Mouse (Mus musculus): ENCODE measurements around the gene Antxrl. TPM values are rescaled to one million over a fixed set of nuclear protein-coding genes. Genes with fewer than 3 reads are reported as not detected.

Gene Antxrl
- total and polyA plus RNA-seq, 2 experiments from 2014 or later: not detected

- Histone ChIP-seq H3K36me3 (replicated peaks; ENCODE audit: control insufficient read depth, insufficient read depth, low read length) (no peaks in the 10 kb centered on the region), H3K27ac (ENCODE audit: low read depth) (no peak overlapping the region), H3K9me3 (replicated peaks; ENCODE audit: control insufficient read depth, low read length) (no peaks in the 10 kb centered on the region), H3K27me3 (ENCODE audit: control insufficient read depth, insufficient read depth, low read length) (no peaks in the 10 kb centered on the region), H3K4me1 (ENCODE audit: control insufficient read depth, insufficient read depth) (peaks cover 19% of the 10 kb centered on the region), H3K9ac (replicated peaks; ENCODE audit: low read depth, low read length) (no peak overlapping the region), H3K4me3 (ENCODE audit: low read depth, low read length) (no peak overlapping the region), H3K4me2 (ENCODE audit: low read depth, low read length) (no peak overlapping the region)
- TF ChIP-seq CTCF (IDR thresholded peaks at IDR 0.05; ENCODE audit: low read depth): no peak
- no peak for TF ChIP-seq EP300 (IDR thresholded peaks at IDR 0.05; ENCODE audit: low read depth)
- ATAC-seq (ENCODE audit: insufficient read depth, low read depth): no peak
- WGBS: 46% methylated on average over 7 of the region's 7 CpGs
- no peak for DNase-seq (ENCODE audit: low spot score)
Measured at GRCm38 (mm10) chr14:34119046-34119723, 66.7 kb downstream of the Antxrl start.

DNA sequence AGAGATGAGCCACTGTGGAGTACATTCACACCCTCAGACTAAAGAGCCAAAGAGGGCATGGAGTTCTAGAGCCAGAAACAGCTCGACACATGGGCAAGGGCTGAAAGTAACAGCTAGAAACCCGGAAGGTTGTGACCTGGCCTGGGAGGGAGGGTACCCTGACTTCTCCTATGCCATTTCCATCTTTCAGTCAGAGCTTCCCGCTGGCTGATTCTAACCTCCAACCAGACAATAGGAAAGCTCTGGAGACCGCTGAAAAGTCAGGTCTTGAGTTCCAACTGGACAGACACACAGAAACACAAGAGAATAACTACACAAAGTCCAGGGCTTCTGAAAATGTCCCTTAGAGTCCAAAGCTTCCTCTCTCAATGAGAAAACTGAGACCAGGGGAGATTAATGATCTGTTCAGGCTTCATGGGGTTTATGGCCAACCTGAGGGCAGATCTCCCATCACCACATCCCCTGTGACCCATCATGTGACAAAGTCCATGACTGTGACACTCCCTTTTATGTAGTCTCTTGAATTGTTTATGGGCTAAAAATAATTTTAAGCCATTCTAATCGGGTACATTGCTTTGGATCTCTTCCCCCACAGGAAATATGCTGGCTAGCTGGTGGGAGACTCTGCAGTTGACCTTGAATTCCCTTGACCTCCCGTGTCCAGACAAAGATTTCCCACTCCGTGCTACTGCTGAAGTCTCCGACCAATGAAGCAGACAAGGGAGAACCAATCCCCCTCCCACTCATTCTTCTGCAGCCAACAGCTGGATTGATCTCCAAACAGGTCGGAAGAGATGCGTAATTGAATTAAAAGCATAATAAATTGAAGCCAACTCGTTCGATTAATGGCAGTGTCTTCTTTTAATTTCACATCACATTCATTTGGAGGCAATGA, 67.8 kb downstream of the Antxrl start:
- Histone ChIP-seq H3K4me3 (ENCODE audit: low read depth, low read length) (no peak overlapping the region), H3K27me3 (ENCODE audit: control insufficient read depth, insufficient read depth, low read length) (no peaks in the 10 kb centered on the region), H3K27ac (ENCODE audit: low read depth) (peak overlapping the region; percentile 18; the same call in 1 of the 2 replicates), H3K9ac (replicated peaks; ENCODE audit: low read depth, low read length) (no peak overlapping the region), H3K36me3 (replicated peaks; ENCODE audit: control insufficient read depth, insufficient read depth, low read length) (no peaks in the 10 kb centered on the region), H3K4me1 (ENCODE audit: control insufficient read depth, insufficient read depth) (peaks cover 19% of the 10 kb centered on the region), H3K9me3 (replicated peaks; ENCODE audit: control insufficient read depth, low read length) (no peaks in the 10 kb centered on the region), H3K4me2 (ENCODE audit: low read depth, low read length) (no peak overlapping the region)
- 57% methylated on average over 12 of the region's 12 CpGs for WGBS
- TF ChIP-seq CTCF (IDR thresholded peaks at IDR 0.05; ENCODE audit: low read depth): no peak
- 0 out of 2 replicates have a peak, but pooled peaks have one; percentile 30 for TF ChIP-seq EP300 (IDR thresholded peaks at IDR 0.05; ENCODE audit: low read depth)
- peak; percentile 89 for ATAC-seq (ENCODE audit: insufficient read depth, low read depth)
- DNase-seq (ENCODE audit: low spot score): peak; percentile 39

DNA sequence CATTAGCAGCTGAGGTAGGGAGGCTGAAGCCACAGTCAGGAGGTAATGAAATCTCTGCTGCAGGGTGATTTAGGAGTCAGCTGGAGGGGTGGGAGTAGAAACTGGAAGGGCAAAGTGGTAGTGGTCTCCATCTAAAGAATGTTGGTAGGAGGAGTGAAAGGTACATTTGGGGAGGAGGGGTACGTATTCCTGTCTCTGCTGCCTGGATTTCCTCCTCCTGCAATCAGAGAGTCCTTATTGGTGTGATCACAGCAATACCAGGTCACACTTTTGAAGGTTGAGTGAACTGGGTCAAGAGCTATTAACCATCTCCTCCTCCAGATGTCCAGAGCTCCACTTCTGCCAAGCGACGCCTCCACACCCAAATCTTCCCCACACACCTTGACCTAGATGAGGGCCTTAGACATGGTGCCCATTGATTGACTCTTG, 68.4 kb downstream of the Antxrl start:
- Histone ChIP-seq H3K9me3 (replicated peaks; ENCODE audit: control insufficient read depth, low read length) (no peaks in the 10 kb centered on the region), H3K4me3 (ENCODE audit: low read depth, low read length) (no peak overlapping the region), H3K4me2 (ENCODE audit: low read depth, low read length) (no peak overlapping the region), H3K36me3 (replicated peaks; ENCODE audit: control insufficient read depth, insufficient read depth, low read length) (no peaks in the 10 kb centered on the region), H3K27ac (ENCODE audit: low read depth) (no peak overlapping the region), H3K4me1 (ENCODE audit: control insufficient read depth, insufficient read depth) (peaks cover 19% of the 10 kb centered on the region), H3K9ac (replicated peaks; ENCODE audit: low read depth, low read length) (no peak overlapping the region), H3K27me3 (ENCODE audit: control insufficient read depth, insufficient read depth, low read length) (no peaks in the 10 kb centered on the region)
- no peak for ATAC-seq (ENCODE audit: insufficient read depth, low read depth)
- TF ChIP-seq EP300 (IDR thresholded peaks at IDR 0.05; ENCODE audit: low read depth): no peak
- no peak for TF ChIP-seq CTCF (IDR thresholded peaks at IDR 0.05; ENCODE audit: low read depth)
- WGBS: 93% methylated on average over 3 of the region's 3 CpGs
- DNase-seq (ENCODE audit: low spot score): no peak

DNA sequence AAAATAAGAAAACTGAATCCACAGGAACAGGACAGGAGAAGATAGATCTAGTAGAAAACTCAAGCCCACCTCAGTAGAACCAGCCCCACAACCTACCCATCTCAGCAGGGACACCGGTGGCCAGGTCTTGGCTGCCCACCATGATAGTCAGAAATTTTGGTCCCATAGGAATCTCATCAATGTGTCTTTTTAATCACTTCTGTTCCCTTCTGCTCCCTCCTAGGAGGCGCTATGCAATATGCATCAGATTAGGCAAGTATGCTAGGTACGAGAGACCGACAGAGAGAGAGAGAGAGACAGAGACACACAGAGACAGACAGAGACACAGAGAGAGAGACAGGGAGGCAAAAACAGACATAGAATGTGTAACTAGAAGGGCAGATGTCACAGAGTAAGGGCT, 69.2 kb downstream of the Antxrl start:
- no peaks in the 10 kb centered on the region for H3K36me3 ChIP-seq (replicated peaks; ENCODE audit: control insufficient read depth, insufficient read depth, low read length)
- DNase-seq (ENCODE audit: low spot score) (no peak), ATAC-seq (ENCODE audit: insufficient read depth, low read depth) (no peak)
- H3K4me2 ChIP-seq (ENCODE audit: low read depth, low read length): no peak overlapping the region
- no peak overlapping the region for H3K9ac ChIP-seq (replicated peaks; ENCODE audit: low read depth, low read length)
- H3K4me3 ChIP-seq (ENCODE audit: low read depth, low read length): no peak overlapping the region
- no peak for TF ChIP-seq CTCF (IDR thresholded peaks at IDR 0.05; ENCODE audit: low read depth)
- no peak for TF ChIP-seq EP300 (IDR thresholded peaks at IDR 0.05; ENCODE audit: low read depth)
- WGBS: 91% methylated on average over 4 of the region's 4 CpGs
- no peaks in the 10 kb centered on the region for H3K27me3 ChIP-seq (ENCODE audit: control insufficient read depth, insufficient read depth, low read length)
- no peaks in the 10 kb centered on the region for H3K9me3 ChIP-seq (replicated peaks; ENCODE audit: control insufficient read depth, low read length)
- peaks cover 19% of the 10 kb centered on the region for H3K4me1 ChIP-seq (ENCODE audit: control insufficient read depth, insufficient read depth)
- H3K27ac ChIP-seq (ENCODE audit: low read depth): no peak overlapping the region

Other genes starting within 250 kb of the Antxrl start
- gene Gdf10, start 129.1 kb upstream of the Antxrl start, total RNA-seq (2014; rRNA removed; ENCODE audit: low replicate concordance): 1.1 and 2.2 TPM in 2 replicates
- gene Gdf10, start 129.1 kb upstream of the Antxrl start, polyA plus RNA-seq (2015; fragmentation: Nextera tagmentation; extraction: Ambion mirVana): 1.6 and 2.3 TPM in 2 replicates
- gene Gdf2, start 111.7 kb upstream of the Antxrl start, total RNA-seq (2014; rRNA removed; ENCODE audit: low replicate concordance): 0.12 and 3.0 TPM in 2 replicates
- gene Gdf2, start 111.7 kb upstream of the Antxrl start, polyA plus RNA-seq (2015; fragmentation: Nextera tagmentation; extraction: Ambion mirVana): 0.25 and 0.27 TPM in 2 replicates
- not detected in 2 replicates for gene Rbp3, start 98.7 kb upstream of the Antxrl start, total RNA-seq (2014; rRNA removed; ENCODE audit: low replicate concordance)
- not detected in 2 replicates for gene Rbp3, start 98.7 kb upstream of the Antxrl start, polyA plus RNA-seq (2015; fragmentation: Nextera tagmentation; extraction: Ambion mirVana)
- gene Zfp488, start 73.9 kb upstream of the Antxrl start, total RNA-seq (2014; rRNA removed; ENCODE audit: low replicate concordance): not detected in 2 replicates
- gene Zfp488, start 73.9 kb upstream of the Antxrl start, polyA plus RNA-seq (2015; fragmentation: Nextera tagmentation; extraction: Ambion mirVana): not detected in 2 replicates
- not detected in 2 replicates for gene Gm30083, start 37.5 kb upstream of the Antxrl start, total RNA-seq (2014; rRNA removed; ENCODE audit: low replicate concordance)
- not detected in 2 replicates for gene Gm30083, start 37.5 kb upstream of the Antxrl start, polyA plus RNA-seq (2015; fragmentation: Nextera tagmentation; extraction: Ambion mirVana)
- not detected in 2 replicates for gene Gm5460, start 35.9 kb upstream of the Antxrl start, total RNA-seq (2014; rRNA removed; ENCODE audit: low replicate concordance)
- 0.04 and 0.05 TPM in 2 replicates for gene Gm5460, start 35.9 kb upstream of the Antxrl start, polyA plus RNA-seq (2015; fragmentation: Nextera tagmentation; extraction: Ambion mirVana)
- 4.8 and 5.5 TPM in 2 replicates for gene Anxa8, start 33.3 kb downstream of the Antxrl start, total RNA-seq (2014; rRNA removed; ENCODE audit: low replicate concordance)
- 1.7 and 2.3 TPM in 2 replicates for gene Anxa8, start 33.3 kb downstream of the Antxrl start, polyA plus RNA-seq (2015; fragmentation: Nextera tagmentation; extraction: Ambion mirVana)
- gene A630023A22Rik, start 50.0 kb downstream of the Antxrl start, total RNA-seq (2014; rRNA removed; ENCODE audit: low replicate concordance): not detected in 2 replicates
- not detected in 2 replicates for gene A630023A22Rik, start 50.0 kb downstream of the Antxrl start, polyA plus RNA-seq (2015; fragmentation: Nextera tagmentation; extraction: Ambion mirVana)
- gene Npy4r, start 99.8 kb downstream of the Antxrl start, total RNA-seq (2014; rRNA removed; ENCODE audit: low replicate concordance): not detected in 2 replicates
- 0.04 and 0.08 TPM in 2 replicates for gene Npy4r, start 99.8 kb downstream of the Antxrl start, polyA plus RNA-seq (2015; fragmentation: Nextera tagmentation; extraction: Ambion mirVana)
- 0.31 and 0.53 TPM in 2 replicates for gene Gprin2, start 148.9 kb downstream of the Antxrl start, total RNA-seq (2014; rRNA removed; ENCODE audit: low replicate concordance)
- 0.11 and 0.18 TPM in 2 replicates for gene Gprin2, start 148.9 kb downstream of the Antxrl start, polyA plus RNA-seq (2015; fragmentation: Nextera tagmentation; extraction: Ambion mirVana)
- gene Syt15, start 166.9 kb downstream of the Antxrl start, total RNA-seq (2014; rRNA removed; ENCODE audit: low replicate concordance): 0.89 and 1.0 TPM in 2 replicates
- gene Syt15, start 166.9 kb downstream of the Antxrl start, polyA plus RNA-seq (2015; fragmentation: Nextera tagmentation; extraction: Ambion mirVana): 0.31 and 0.65 TPM in 2 replicates